Mouse (Mus musculus): Measurements from ENCODE around the gene Ift122. TPM values are rescaled to one million over a fixed set of nuclear protein-coding genes. Genes with fewer than 3 reads are reported as not detected.

Gene Ift122
- total and polyA plus RNA-seq, 3 experiments = 3.3 to 8.0 TPM; not detected in 1

- Histone ChIP-seq H3K4me1 (ENCODE audit: control insufficient read depth in 1 of 2, insufficient read depth in 2 of 2, low read length in 2 of 2) (no peaks in the 10 kb centered on the region), H3K27me3 (ENCODE audit: control insufficient read depth in 1 of 2, insufficient read depth in 2 of 2, low read length in 2 of 2) (no peaks in the 10 kb centered on the region), H3K9me3 (replicated peaks; ENCODE audit: insufficient read depth, low read length) (no peaks in the 10 kb centered on the region), H3K4me3 (ENCODE audit: control insufficient read depth in 1 of 2, insufficient read depth in 1 of 2, low read depth in 2 of 2, low read length in 2 of 2) (no peak overlapping the region), H3K79me2 (ENCODE audit: control insufficient read depth, insufficient read depth, low read length, poor library complexity) (no peaks in the 10 kb centered on the region), H3K36me3 (ENCODE audit: control insufficient read depth in 1 of 2, insufficient read depth in 2 of 2, low read length in 2 of 2) (0 out of 4 replicates have a peak, but pooled peaks cover 0 to 1% of the 10 kb centered on the region in 2 experiments), H3K9ac (ENCODE audit: control insufficient read depth, low read depth, low read length, poor library complexity, severe bottlenecking) (no peak overlapping the region), H3K27ac (ENCODE audit: control insufficient read depth, low read depth, low read length) (no peak overlapping the region)
- no peak for TF ChIP-seq MYC (IDR thresholded peaks at IDR 0.05; ENCODE audit: low read depth, low read length)
- TF ChIP-seq CHD1 (IDR thresholded peaks at IDR 0.05; ENCODE audit: low read depth, low read length) = no peak
- no peak for TF ChIP-seq ZKSCAN1 (IDR thresholded peaks at IDR 0.05; ENCODE audit: low read depth, low read length)
- no peak for TF ChIP-seq NRF1 (IDR thresholded peaks at IDR 0.05; ENCODE audit: insufficient read depth, low read depth, low read length, poor library complexity, severe bottlenecking)
- DNase-seq (ENCODE audit: low read depth, low spot score) = no peak
Measured at GRCm38 (mm10) chr6:115838745-115839144, 14.5 kb upstream of the Ift122 start.

DNA sequence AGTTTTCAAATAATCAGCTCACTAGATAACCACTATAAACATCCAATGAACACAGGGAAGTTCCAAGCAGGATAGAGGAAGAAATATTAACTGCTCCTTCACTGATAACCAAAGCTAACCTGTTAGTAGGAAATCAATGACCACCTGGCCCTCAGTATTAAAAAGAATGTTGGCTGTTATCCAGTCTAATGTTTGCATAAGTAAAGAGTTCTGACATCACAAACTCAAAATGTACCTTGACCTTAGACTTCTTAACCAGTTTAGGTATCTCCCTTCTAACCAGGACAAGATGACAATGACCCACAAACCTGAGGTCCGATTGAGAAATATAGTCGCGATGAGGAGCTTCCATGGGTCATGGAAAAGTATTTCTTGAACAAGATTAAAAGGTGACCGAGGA is 8.3 kb upstream of the Ift122 start:
- peaks cover 3 to 18% of the 10 kb centered on the region in 2 experiments; a peak in 2 of 4 replicates for H3K36me3 ChIP-seq (ENCODE audit: control insufficient read depth in 1 of 2, insufficient read depth in 2 of 2, low read length in 2 of 2)
- DNase-seq (ENCODE audit: low read depth, low spot score) = no peak

GRCm38 (mm10) chr6:115846640-115847411 is 6.4 kb upstream of the Ift122 start:
- Histone ChIP-seq H3K4me1 (ENCODE audit: control insufficient read depth in 1 of 2, insufficient read depth in 2 of 2, low read length in 2 of 2) (peaks cover 6% of the 10 kb centered on the region in 2 experiments), H3K9ac (ENCODE audit: control insufficient read depth, low read depth, low read length, poor library complexity, severe bottlenecking) (peak overlapping the region; percentile 27; the same call in 1 of the 2 replicates), H3K36me3 (ENCODE audit: control insufficient read depth in 1 of 2, insufficient read depth in 2 of 2, low read length in 2 of 2) (peaks cover 3 to 24% of the 10 kb centered on the region in 2 experiments; a peak in 2 of 4 replicates), H3K9me3 (replicated peaks; ENCODE audit: insufficient read depth, low read length) (no peaks in the 10 kb centered on the region), H3K27me3 (ENCODE audit: control insufficient read depth in 1 of 2, insufficient read depth in 2 of 2, low read length in 2 of 2) (no peaks in the 10 kb centered on the region), H3K79me2 (ENCODE audit: control insufficient read depth, insufficient read depth, low read length, poor library complexity) (peaks cover 4% of the 10 kb centered on the region), H3K27ac (ENCODE audit: control insufficient read depth, low read depth, low read length) (peak overlapping the region; percentile 37; the same call in 1 of the 2 replicates), H3K4me3 (ENCODE audit: control insufficient read depth in 1 of 2, insufficient read depth in 1 of 2, low read depth in 2 of 2, low read length in 2 of 2) (no peak overlapping the region; a peak in 1 of 4 replicates)
- DNase-seq (ENCODE audit: low read depth, low spot score) = peak; percentile 86
- no peak for TF ChIP-seq CHD1 (IDR thresholded peaks at IDR 0.05; ENCODE audit: low read depth, low read length)
- TF ChIP-seq EP300 (IDR thresholded peaks at IDR 0.05; ENCODE audit: low read depth in 1 of 2, low read length in 2 of 2) = peak; percentile 24; a peak in 1 of 4 replicates
- peak; percentile 73 for TF ChIP-seq USF1 (IDR thresholded peaks at IDR 0.05; ENCODE audit: low read depth, low read length)
- no peak for TF ChIP-seq POLR2AphosphoS2 (IDR thresholded peaks at IDR 0.05; ENCODE audit: low read length)
- TF ChIP-seq MAX (IDR thresholded peaks at IDR 0.05; ENCODE audit: low read length) = peak; percentile 57; the same call in 1 of the 2 replicates
- TF ChIP-seq NRF1 (IDR thresholded peaks at IDR 0.05; ENCODE audit: insufficient read depth, low read depth, low read length, poor library complexity, severe bottlenecking) = no peak
- TF ChIP-seq ZMIZ1 (IDR thresholded peaks at IDR 0.05; ENCODE audit: low read depth, low read length) = no peak
- TF ChIP-seq ZC3H11A (IDR thresholded peaks at IDR 0.05; ENCODE audit: low read depth, low read length) = peak; percentile 30; the same call in 1 of the 2 replicates
- peak; percentile 71; the same call in 1 of the 2 replicates for TF ChIP-seq ELF1 (IDR thresholded peaks at IDR 0.05; ENCODE audit: low read depth, low read length)
- peak; percentile 18; the same call in 1 of the 2 replicates for TF ChIP-seq ETS1 (IDR thresholded peaks at IDR 0.05; ENCODE audit: low read depth, low read length)
- TF ChIP-seq CTCF (IDR thresholded peaks at IDR 0.05 in 2 of 3, conservative IDR thresholded peaks at IDR 0.05 in 1 of 3; ENCODE audit: control insufficient read depth in 1 of 3, insufficient read depth in 1 of 3, low read depth in 2 of 3, low read length in 3 of 3, poor library complexity in 1 of 3, severe bottlenecking in 1 of 3) = peak; percentile 59 to 67 (median 65)
- TF ChIP-seq CHD2 (IDR thresholded peaks at IDR 0.05; ENCODE audit: low read length) = no peak
- peak; percentile 51; the same call in 1 of the 2 replicates for TF ChIP-seq MXI1 (IDR thresholded peaks at IDR 0.05; ENCODE audit: low read depth, low read length)
- TF ChIP-seq RAD21 (IDR thresholded peaks at IDR 0.05; ENCODE audit: low read depth, low read length) = peak; percentile 60
- peak; percentile 63 for TF ChIP-seq SMC3 (IDR thresholded peaks at IDR 0.05; ENCODE audit: low read depth, low read length)
- no peak for TF ChIP-seq ZKSCAN1 (IDR thresholded peaks at IDR 0.05; ENCODE audit: low read depth, low read length)
- no peak for TF ChIP-seq JUND (IDR thresholded peaks at IDR 0.05; ENCODE audit: low read depth, low read length)
- no peak for TF ChIP-seq NELFE (IDR thresholded peaks at IDR 0.05; ENCODE audit: low read depth, low read length)
- TF ChIP-seq GATA1 (IDR thresholded peaks at IDR 0.05; ENCODE audit: low read depth, low read length) = no peak
- no peak for TF ChIP-seq POLR2A (IDR thresholded peaks at IDR 0.05; ENCODE audit: control insufficient read depth in 1 of 2, insufficient read depth in 1 of 2, low read depth in 1 of 2, low read length in 2 of 2, poor library complexity in 1 of 2)

More for the DNA sequence above, 8.3 kb upstream of the Ift122 start:
- H3K9ac ChIP-seq (ENCODE audit: control insufficient read depth, low read depth, low read length, poor library complexity, severe bottlenecking) = no peak overlapping the region
- no peaks in the 10 kb centered on the region for H3K9me3 ChIP-seq (replicated peaks; ENCODE audit: insufficient read depth, low read length)
- H3K27ac ChIP-seq (ENCODE audit: control insufficient read depth, low read depth, low read length) = no peak overlapping the region
- H3K79me2 ChIP-seq (ENCODE audit: control insufficient read depth, insufficient read depth, low read length, poor library complexity) = no peaks in the 10 kb centered on the region
- TF ChIP-seq POLR2AphosphoS2 (IDR thresholded peaks at IDR 0.05; ENCODE audit: low read length) (no peak), MYB (IDR thresholded peaks at IDR 0.05; ENCODE audit: low read depth, low read length) (no peak), CHD2 (IDR thresholded peaks at IDR 0.05; ENCODE audit: low read length) (no peak), HCFC1 (IDR thresholded peaks at IDR 0.05; ENCODE audit: low read depth, low read length) (no peak), USF2 (IDR thresholded peaks at IDR 0.05; ENCODE audit: borderline replicate concordance in 1 of 2, insufficient read depth in 1 of 2, low read depth in 1 of 2, low read length in 2 of 2) (no peak), MXI1 (IDR thresholded peaks at IDR 0.05; ENCODE audit: low read depth, low read length) (no peak), ETS1 (IDR thresholded peaks at IDR 0.05; ENCODE audit: low read depth, low read length) (no peak), GATA1 (IDR thresholded peaks at IDR 0.05; ENCODE audit: low read depth, low read length) (no peak)
- H3K27me3 ChIP-seq (ENCODE audit: control insufficient read depth in 1 of 2, insufficient read depth in 2 of 2, low read length in 2 of 2) = no peaks in the 10 kb centered on the region
- H3K4me1 ChIP-seq (ENCODE audit: control insufficient read depth in 1 of 2, insufficient read depth in 2 of 2, low read length in 2 of 2) = peaks cover 3 to 6% of the 10 kb centered on the region in 2 experiments; a peak in 3 of 4 replicates
- no peak overlapping the region for H3K4me3 ChIP-seq (ENCODE audit: control insufficient read depth in 1 of 2, insufficient read depth in 1 of 2, low read depth in 2 of 2, low read length in 2 of 2)
